Mouse (Mus musculus) frontal cortex, postnatal 14 days (tissue): Measurements from ENCODE around the gene Clnk.
A peak's percentile ranks its signal among the peaks of the same experiment; 100 is the strongest.

Source experiments
- DNase-seq, 2 experiments: peaks; one replicate each; pipeline ENCODE4 v3.0.0; 2022; ENCODE audit warnings: low spot score in 2 of 2

Gene Clnk

GRCm38 (mm10) chr5:38754950-38755349 lies 121.7 kb downstream of the Clnk start:
- peak in 1 of 2 experiments; percentile 16 for DNase-seq

DNA sequence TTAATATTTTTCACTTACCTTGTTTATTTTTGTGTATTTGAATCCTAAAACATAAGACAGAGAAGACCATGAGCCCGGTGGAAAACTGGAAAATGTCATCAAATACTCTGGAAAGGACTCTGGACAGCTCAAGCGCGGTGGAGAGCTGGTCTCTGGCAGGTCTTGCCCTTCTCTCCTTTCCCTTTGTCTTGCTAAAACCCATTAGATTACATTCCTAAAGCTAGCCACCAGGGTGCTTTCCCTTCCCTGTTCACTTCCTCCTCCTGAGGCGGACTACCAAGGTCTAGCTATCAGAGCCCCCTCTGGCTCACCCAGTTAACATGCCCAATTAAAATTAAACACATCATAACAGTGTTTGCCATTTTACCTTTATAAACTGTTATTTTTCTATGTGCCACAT lies 123.9 kb downstream of the Clnk start:
- DNase-seq: no peak

DNA sequence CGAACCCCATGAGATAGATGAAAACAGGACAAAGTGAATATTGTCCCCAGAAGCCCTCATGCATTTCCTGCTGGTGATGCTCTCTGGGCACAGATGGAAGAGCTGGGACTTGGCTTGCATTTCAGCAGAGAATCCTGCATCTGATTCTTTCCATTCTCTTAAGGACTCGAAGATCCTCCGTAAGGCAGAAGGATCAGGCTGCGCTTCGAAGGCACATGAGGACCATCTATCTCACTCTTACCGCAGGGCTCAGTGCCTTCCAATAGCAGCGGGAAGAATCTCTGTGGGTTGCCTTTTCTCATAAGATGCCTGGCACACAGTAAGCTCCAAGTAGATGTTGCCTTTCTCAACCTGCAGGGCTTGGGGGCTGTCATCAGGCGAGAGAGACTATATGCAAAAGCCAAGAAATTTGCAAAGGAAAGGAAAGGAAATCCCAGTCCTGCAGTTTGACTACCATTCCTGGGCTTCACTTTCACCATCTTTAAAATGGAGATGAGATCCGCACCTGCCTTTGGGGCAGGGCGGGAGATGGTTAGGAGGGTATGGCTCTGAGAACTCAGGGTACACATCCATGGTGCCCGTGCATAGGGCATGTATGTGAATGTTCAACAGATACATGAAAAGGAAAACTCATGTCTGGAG lies 167.6 kb downstream of the Clnk start:
- no peak for DNase-seq

DNA sequence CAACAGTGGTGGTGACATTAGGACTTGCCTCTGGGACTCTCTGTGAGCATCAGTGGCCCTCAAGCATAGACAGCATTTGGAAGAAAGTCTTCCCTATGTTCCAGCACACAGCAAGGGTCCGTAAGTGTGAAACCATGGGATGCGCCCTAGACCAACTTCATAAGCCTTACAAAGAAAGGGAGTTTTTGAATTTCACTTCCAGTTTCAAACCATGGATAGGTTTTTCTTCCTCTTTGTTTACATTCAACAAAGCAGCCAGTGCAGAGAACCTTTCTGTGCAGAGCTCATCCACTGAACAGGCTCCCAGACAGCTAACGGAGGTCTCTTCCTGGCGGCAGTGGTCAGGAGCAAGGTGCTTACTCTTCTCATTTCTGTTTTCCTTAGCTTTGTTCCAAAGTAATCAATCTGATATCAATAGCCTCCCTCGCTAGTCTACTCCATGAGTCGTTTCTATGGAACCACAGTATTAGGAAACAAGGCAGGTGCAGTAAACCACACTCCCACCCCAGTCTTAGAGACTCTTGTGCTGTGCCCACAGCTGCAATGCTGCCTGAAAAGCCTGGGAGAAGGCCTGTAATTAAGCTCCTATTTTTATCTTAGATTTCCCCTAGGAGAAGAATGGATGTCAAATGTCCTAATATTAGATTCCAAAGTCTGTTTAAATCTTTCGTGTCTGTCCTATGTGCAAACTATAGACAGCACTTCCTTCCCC lies 169.1 kb downstream of the Clnk start:
- DNase-seq: no peak

DNA sequence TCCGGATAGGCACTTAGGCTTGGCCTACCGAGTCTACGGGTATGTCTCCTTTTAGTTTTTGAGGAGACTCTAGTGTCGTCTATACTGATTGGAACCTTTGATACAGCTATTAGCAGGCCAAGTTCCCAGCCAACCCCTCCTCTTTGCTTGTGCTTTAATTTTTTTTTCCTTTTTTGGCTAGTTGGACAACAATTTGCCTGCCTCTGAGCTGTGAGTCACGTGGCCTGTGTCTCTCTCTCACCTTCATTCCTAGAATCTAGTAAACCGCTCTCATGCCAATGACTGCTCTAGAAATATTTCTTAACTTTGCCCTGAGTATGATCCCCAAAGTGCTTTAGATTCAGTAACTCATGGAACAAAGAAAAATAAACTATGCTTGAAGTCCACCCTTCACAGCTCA lies 173.7 kb downstream of the Clnk start:
- no peak for DNase-seq

- no peak for DNase-seq
Observed at GRCm38 (mm10) chr5:38702091-38702490, 174.5 kb downstream of the Clnk start.

DNA sequence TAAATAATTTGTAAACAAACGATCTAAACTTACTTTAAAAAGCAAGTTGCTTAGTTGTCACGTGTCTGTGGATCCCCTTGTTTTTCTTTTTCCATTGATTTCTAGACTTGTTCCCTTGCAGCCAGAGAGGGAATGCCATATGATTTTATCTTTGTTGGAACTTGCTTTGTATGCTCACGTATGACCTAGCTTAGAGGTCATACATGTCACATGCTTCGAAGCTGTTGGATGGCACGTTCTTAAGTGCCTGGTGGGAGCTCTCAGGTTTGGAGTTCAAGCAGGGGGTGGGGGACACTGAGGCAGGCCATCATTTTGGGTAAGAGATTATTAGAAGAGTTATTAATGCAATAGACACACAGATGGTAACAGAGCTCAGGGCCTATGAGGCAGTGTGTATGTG lies 178.1 kb downstream of the Clnk start:
- no peak for DNase-seq

- no peak for DNase-seq
Observed at GRCm38 (mm10) chr5:38698046-38698445, 178.6 kb downstream of the Clnk start.

DNA sequence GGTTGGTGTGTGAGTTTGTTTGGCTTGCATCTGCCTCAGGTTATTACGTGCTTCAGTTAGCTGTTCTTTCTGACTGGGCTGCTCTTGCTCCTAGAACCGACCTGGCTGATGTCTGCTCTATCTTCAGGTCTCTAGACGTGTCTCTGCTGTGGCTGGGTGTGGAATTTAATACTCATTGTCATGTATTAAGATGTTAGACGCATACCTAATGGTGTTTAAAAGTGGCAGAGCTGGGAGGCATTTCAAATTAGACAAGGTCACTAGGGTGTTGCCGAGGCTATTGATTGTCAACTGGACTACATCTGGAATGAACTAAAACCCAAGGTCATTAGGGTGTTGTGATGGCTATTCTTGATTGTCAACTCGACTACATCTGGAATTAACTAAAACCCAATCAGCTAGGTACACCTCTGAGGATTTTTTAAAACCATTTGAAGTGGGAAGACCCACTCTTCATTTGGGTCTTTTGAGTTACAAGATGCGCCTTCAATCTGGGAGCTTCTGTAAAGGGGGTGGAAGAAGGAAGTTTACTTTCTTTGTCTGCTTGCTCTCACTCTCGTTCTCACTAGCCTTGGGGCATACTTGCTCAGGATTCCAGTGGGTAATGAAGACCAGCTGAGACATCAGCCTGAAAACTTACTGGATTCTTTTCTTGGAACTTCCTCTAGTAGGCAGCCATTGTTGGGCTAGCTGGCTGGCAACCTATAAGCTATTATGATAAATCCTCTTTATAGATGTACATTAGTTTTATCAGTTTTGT lies 179.8 kb downstream of the Clnk start:
- DNase-seq: no peak

DNA sequence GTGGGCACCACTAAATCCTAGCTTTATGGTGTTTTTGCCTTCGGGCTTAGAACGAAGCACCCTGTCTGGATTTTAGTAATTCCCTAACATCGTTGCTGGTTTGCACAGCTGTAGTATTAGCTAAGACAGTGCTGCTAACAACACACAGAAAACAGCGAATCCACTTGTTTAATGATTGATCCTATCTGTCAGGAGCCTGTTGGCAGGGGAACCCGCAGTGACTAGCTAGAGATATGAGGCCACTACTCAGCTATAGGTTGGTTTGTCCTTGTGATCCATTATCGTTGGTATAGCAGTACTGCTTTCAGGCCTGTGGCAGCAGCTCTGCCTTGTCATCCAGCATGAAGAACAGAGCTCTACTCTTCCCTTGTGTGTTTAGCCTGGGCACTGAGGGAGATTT lies 183.8 kb downstream of the Clnk start:
- DNase-seq: no peak

DNA sequence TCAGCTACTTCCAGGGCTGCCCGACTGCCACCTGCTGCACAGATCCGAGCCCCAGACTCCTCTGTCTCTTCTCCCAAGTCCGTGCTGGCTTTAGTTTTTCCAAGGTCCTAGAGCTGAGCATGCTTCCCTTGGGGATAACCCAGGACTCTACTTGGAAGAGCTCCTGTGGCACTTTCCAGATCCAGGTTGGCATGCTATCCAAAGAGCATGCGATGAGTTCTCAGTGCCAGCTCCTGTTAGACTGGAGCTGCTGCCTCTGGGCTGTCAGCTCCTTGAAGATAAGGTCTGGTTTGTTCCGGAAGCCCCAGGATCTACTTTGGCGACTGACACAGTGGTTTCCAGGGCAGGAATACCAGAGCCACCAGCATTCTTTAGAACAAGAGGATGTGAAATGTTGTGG lies 187.4 kb downstream of the Clnk start:
- no peak for DNase-seq

DNA sequence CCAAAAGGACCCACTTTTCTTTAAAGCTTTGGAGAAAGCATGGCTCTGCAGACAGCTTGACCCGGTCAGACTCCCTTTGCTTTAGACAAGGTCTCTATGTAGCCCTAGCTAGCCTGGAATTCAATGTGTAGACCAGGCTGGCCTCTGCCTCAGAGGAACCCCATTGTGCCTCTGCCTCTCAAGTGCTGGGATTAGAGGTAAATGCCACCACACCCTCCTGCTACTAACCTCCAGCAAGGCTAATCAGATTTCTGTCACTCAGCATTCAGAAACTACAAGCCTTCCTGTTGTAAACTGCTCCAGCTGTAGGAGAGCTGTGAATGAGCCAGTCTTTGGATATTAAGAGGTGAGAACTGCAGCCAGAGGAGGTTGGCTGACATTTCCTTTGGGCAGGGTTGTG lies 188.9 kb downstream of the Clnk start:
- DNase-seq: no peak

DNA sequence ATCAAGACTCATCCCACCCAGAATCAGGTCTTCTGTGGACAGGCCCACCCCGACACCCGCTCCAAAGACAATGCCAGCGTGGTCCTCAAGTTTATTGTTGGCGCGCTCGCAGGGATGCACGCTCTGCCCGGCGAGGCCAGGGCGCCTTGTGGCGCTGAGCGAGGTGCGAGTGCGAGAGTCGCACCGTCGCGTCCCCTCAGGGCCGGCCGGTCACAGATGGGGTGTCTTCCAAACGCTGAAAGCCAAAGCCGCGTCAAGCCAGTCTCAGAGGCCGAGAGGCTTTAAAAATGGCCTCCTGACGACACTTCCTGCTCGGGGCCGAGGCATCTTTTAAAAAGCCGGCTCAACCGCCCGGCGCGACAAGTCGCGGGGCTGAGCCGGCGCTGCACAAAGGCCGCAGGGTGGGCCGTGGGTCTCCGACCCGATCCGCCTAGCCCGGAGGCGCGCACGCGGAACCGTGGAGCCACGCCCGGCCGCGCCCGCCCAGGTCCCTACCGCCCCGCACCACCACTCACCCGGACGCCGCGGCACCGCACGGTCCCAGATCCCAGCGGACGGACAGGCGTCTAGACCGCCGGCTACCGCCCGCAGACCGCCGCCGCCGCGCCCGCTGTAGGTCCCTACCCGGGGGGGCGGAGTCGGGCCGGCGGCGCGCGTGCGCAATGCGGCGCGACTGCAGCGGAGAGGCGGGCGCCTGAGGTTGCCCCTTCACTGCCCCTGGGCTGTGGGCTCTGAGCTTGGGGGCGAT lies 192.3 kb downstream of the Clnk start, which contains the start of gene Zfp518b:
TSS of gene Zfp518b (minus strand) at position 663 of the 748 bp plus-strand sequence.
- DNase-seq: peak; percentile 38 to 55

- DNase-seq: no peak
Observed at GRCm38 (mm10) chr5:38658836-38659235, 217.8 kb downstream of the Clnk start.
